Mouse (Mus musculus): ENCODE data around the gene Akap6.

Gene Akap6

DNA sequence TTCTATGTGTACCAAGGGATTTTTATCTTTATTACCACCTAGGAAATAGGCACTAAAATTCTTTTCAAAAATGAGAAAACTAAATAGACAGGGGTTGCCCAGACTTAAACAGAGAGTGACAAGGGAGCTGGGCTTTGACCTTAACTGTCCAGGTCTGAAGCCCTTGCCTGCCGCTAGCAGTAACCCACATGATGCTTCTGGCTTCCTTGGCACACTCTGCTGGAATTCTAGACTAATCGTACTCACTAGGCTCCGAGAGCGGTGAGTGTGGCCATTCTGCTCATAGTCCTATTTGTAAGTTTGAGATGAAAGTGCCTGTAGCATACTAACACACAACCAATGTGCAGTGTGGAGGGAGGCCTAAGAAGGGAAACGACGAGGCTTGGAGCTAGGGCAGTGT, 223.3 kb downstream of the Akap6 start:
- DNase-seq: no peak

DNA sequence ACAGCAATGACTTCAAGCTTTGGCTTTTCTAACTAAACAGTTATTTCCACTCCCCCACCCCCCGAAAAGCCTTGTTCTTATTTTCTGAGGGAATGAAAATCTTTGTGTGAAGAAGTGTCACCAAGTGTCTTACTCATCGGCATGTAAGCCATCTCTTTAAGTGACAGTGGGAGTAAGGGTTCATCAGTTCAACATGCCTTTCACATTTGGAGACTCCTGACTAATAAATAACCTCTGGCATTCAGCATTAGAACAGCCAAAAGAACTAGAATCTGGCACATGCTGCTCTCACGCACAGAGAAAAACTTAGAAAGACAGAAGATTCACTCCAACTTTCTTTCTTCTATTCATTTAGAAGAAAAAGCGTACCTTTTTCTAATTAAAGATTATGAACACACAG, 226.3 kb downstream of the Akap6 start:
- DNase-seq: no peak

DNA sequence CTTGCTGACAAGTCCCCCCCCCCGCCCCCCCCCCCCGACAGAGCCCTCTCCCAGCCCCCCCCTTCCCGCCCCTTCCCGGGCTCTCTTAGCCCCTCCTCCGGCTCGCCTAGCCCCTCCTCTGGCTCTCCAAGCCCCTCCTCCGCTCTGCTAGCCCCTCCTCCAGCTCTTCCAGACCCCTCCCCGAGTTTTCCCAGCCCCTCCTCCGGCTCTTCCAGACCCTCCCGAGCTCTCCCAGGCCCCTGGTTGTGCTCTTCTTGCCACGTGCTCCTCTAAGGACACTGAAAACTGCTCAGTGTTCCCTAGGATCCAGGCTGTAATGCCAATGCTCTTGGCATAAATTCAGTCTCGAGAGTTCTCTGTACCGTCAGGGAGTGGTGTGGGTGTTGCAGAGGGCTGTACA, 234.6 kb downstream of the Akap6 start:
- no peak for DNase-seq

DNA sequence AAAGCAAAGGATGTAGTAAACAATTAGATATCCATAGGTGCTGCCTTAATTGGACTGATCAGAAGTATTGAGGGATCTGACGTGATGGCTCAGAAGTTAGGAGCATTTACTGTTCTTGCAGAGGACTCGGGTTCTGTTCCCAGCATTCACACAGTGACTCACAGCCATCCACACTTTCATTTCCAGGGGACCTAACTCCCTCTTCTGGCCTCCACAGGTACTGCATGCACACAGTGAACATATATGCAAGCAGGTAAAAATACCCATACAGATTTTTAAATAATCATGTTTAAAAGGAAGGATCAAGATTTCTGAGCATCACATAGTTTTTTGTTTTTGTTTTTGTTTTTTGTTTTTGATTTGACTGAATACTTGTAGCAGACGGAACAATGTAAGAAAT, 235.8 kb downstream of the Akap6 start:
- DNase-seq: no peak

DNA sequence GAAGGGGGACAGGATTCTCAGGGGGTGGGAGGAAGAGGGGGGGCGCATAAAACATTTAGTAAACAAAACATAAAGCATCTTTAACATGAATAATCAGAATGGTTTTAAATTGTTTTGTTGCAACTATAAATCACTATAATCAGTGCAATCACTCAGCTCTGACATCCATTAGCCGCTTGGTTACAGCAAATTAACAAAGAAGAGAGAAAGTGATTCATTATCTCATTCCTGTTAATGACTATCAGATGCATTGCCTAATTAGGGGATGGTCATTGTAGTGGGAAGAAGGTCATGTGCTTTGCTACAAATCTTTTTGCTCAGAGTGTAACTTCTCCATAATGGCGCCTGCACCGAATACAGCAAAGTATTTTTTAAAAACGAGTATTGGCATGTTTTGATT, 239.6 kb downstream of the Akap6 start:
- no peak for DNase-seq

DNA sequence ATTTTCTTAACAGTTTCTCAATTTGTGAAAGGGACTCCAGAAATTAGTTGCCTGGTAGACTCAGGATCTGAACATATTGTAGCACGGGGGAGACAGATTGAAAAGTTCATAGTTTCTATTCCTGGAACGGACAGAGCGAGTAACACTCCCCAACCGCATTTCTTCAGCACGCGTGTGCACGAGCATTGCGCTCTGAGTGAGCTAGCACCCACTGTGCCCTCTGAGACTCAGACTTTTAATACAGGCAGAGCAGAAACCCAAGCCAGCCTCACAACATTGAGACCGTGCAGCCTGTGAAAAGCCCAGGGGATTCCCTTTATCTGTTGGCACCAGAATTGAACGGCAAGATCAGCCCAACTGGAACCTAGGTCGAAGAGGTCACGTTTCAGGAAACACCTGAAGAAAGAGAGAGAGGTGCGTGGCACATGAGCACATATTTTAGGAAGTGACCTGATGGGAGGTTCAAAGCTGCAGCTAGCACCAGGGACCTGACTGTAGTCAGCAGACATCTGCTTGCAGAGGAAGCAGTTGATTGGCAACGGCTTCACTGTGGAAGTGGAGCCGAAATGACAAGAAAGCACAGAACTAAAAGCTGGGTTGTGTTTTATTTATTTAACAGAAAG, 240.3 kb downstream of the Akap6 start:
- no peak for DNase-seq

DNA sequence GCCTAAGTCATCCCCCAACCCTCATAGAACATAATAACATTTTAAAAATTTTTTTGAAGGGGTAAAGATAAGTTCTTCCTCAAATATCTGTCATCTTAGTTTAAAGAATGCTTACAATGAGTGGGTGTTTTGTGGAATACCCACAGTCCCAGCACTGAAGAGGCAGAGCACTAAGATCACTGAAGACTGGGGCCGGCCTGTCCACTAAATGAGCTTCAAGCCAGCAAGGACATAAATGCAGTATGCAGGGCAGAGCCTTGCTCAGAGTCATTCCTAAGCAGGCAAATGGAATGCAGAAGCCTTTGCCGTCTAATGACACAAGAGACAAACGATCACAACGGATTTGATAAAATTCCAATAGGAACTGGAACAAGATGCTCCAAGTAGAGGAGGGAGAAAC, 242.8 kb downstream of the Akap6 start:
- DNase-seq: no peak

DNA sequence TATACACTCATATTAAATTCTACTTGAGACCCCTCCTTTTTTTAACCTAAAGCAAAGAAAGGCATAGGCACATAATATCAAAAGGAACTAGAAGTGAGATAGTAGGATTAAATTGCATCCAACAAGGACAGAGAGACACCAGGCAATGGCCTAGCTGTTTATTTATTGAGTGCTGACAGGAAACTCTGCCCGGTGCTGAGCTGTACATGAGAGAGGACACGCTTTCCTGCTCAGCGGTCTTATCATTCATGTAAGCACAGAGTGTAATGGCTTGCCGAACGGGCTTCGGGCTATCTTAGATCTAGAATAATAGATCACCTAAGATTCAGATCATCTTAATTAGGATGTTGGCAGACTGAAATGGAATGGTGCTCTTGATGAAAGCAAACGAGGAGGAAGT, 245.1 kb downstream of the Akap6 start:
- no peak for DNase-seq

DNA sequence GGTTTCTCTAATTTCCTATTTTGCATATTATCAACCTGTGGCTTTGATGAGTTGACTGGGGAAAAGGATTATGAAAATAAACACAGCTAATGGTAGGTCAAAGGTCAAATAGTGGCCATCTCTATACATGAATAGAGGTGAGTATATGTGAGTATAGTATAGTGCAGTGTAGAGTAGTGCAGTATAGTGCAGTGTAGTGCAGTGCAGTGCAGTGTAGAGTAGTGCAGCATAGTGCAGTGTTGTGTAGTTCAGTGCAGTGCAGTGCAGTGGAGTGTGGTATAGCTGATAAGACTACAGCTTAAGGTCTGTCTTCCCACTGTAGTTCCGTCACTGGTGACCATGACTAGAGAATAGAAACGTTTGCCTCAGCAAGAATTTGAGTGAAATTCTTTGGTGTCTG, 245.8 kb downstream of the Akap6 start:
- DNase-seq: no peak

DNA sequence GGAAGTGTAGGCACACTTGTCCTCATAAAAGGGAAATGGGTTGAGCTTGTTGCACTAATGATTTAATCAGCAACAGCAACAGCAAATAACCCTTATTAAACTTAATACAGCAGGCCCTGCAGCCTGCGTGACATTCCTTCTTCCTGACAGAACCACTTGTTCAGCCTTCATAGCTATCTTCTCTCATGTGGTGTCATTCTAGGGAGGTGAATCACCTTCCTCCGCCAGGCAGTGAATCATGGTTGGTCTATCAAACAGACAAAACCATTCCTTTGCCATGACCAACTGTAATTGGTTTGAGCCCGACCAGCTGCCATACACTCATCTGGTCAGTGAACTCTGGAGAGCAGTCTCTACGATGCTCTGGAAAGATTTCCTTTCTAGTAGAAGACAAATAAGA, 251.5 kb downstream of the Akap6 start:
- no peak for DNase-seq

DNA sequence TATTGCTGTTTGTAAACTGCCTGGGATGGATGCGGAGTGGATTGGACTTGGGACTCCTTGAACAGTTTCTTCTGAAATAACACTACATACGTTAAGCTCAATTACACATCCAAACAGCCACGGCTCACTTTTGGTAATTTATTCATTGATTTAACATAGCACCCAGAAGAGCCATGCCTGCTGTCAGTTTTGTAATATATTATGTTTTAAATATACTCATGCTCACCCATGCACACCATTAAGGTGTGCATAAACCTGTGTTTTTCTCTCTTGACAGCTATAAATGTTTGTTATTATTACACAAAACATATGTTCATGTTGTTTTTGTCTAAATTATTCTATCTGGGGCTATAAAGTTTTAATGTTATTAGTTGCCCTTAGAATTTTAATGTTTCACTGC, 258.4 kb downstream of the Akap6 start:
- no peak for DNase-seq

DNA sequence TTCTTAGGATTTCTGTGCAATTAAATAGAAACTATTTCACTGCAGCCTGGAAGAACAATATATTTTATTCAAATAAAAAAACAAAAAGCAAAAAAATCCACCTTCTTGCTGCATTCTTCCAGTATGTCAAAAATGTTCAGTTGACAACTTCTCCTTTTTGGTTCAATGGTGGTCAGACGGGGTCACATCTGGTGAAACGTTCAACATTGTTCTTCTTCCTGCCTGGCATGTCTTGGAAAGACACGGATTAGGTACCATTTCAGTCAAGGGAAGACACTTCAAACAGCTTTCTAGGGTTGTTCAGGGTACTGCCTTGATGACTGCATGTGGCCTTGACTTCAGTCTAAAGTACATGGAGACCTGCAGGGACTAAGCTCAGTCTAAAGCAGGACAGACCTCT, 258.8 kb downstream of the Akap6 start:
- DNase-seq: no peak

DNA sequence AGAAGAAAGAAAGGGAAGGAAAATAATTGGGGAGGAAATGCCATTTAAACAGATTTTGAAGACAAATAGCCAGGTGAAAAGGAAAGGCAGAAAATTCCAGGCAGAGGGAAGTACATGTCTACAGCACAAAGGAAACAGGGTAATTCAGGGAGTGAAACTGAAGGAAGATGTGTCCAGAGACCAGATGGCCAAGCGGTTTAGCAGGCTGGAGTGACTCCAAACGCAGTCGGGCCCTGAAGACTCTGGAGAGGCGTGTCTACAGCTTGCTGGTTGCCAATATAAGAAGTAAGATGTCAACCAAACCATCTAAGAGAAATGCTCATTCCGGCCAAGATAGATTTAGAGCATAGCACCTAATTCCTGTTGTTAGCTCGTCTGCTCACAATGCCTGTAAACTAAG, 292.6 kb downstream of the Akap6 start:
- peak in 1 of 2 experiments; percentile 8 for DNase-seq

DNA sequence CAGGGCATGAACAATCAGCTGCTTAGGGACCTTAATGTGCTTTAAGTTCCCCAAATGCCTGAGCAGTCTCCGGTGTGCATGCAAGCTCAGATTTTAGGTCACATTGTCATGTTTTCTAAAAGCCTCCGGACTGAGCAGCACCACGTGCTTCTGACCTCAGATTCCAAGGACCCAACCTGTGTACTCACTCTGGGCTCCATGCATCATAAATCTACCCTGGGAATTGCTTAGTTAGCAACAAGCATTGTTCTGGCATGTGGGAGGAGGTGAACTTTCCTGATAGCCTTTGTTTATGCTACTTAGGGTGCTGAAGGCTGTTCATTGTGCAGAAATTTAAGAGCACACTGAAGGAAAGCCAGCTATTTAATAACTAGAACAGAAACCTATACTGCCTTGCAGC, 313.2 kb downstream of the Akap6 start:
- peak in 1 of 2 experiments; percentile 25 for DNase-seq

DNA sequence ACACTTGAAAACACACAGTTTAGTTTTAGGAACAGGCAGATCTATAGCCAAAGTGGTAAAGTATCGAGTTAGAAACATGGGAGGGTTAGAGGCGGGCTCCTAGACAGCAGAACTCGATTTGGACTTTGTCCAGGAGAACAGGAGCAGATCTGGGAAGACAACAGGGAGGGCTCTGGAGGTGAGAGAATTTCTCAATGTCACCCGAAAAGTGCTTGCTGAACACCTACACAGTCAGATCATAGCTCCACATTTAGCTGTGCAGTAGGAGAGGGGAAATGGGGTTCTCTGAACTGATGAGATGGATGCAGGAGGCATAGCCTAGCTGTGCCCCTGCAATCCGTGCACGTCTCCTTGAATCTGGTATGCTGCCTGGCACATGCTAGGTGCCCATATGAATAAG, 315.4 kb downstream of the Akap6 start:
- no peak for DNase-seq

DNA sequence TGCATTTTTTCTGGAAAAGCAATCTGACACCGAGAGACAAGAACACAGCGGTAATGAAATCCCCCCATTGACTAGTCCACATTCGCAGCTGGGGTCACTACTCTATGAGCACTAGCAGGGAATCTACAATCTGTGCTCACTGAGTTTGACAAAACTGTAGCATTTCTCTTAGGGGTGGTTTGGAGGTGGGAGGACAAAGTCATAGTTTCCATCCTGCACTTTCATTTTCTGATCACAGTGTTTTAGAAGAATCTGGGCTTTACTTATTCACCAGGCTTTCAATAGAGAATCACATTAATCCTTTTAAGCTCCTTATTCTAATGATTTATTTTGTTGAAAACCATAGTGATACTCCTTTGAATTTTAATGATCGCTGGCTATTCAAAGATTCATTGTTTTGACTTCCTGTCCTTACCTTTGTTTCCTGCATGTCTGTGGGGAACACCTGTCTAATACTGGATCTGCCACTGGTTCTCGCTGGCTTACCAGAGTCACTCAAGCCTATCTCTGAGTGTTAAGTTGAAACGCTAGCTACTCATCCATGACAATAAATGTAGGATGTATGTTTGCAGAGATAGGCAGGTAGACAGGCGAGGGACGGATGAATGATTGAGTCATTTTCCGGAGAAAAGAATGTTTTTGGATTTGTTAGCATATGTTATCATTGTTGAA, 325.5 kb downstream of the Akap6 start:
- DNase-seq: no peak

DNA sequence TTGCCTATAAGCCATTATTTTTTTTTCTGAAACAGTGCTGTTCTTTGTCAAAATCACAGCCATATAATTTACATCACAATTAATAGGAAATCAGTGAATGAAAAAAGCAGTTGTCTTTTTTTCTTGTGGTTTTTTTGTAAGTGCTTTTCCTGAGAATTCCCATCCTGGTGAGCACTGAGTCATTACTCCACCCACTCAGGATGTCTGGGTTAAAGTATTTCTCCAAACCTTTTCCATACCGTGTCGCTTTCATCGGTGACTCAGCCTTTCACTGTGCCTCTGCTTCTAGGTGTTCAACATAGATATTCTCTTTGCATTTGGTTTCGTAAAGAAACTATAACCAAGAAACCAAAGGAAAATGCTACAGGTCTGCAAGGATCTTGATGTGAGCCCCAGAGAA, 328.1 kb downstream of the Akap6 start:
- no peak for DNase-seq

DNA sequence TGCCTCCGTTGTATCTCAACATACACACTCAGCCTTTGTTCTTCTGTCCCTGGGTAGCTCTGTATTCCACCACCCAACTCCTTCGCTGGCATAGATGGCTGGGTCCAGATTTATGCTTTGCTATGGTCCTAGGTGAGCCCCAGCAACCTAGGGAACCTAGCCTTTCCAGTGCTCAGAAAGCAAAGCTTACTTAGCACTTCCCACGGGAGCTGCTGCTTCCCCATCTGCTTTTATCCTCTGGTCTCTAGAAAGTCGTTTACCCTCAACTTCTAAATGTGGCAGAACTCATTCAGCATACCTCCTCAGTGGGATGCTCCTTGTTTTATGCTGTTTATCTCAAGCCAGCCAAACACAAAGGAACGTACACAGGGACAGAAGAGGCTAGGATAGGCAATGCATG, 329.7 kb downstream of the Akap6 start:
- no peak for DNase-seq

DNA sequence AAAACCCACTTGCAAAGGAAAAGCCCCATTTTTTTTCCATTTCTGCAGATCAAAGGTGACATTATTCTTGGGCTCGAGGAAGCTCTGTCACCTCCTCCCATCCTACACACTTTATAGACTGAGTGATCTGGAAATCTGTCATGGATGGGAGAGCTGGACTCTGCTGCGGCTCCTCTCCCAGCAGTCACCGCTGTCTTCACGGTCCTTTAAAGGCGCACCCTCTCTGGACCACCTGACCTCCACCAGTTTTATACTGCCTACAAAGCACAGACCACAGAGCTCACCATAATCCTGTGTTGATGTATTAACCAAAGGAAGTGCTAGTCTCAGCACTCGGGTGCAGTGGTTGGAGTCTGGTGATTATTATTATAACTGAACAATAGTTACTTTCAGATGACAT, 330.7 kb downstream of the Akap6 start:
- peak; percentile 16 to 18 for DNase-seq

DNA sequence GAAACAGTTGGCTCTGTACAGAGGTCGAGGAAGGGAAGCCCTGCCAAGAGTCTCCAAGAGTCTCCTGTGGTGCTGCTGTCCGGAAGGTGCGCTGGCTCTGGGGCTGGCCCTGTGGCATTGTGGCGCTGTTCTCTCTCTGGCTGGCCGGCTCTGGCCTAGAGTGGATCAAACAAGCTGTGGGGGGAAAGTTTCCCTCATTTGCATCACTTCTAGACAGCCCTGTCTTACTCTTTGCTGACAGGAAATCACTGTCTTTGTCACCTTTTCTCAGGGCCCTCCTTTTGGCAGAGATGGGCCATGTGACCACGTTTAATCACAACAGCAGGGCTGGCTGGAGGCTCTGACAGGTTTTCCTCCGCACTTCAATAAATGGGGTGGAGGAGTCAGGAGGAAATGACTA, 333.6 kb downstream of the Akap6 start:
- peak; percentile 53 to 64 for DNase-seq

DNA sequence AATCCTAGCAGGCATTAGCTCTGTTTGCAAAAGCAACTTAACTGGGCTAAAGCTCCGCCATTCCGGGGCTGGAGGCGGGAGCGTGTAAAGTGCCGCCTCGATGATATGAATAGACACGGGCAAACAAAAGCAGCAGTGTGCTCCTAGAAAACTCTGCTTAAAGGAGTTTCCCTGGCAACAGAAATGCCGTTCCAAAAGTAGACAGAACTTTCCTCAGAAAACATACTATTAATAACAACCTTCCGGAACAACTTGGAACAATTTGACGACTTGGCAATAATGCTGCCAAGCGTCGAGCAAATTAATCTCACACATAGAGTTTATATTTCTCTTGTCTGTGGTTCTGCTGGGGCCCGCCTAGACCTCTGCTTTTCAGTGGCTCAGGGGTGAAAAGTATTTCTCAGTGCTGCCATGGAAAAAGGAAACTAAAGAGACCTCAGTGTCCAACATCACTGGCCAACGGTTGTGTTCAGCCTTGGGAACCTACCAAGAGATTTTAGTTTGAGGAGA, 334.3 kb downstream of the Akap6 start:
- peak; percentile 32 to 49 for DNase-seq

DNA sequence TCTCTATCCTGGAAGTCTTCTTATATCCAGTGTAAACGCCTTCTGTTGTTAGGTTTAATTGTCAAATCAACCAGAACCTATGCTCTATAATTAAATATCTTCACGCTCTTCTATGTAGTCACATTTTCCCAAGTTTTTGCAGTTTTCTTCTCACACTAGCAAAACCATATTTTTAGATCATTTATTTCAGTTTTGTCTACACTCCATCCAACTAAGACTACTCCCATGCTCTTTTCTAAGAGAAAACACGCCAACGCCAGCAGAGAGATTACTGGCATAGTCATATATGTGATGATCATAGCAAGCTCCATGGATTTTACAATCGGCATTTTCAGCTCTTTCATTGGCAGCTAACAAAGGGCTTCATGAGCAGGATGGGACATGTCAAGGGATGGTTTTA, 341.5 kb downstream of the Akap6 start:
- DNase-seq: no peak

DNA sequence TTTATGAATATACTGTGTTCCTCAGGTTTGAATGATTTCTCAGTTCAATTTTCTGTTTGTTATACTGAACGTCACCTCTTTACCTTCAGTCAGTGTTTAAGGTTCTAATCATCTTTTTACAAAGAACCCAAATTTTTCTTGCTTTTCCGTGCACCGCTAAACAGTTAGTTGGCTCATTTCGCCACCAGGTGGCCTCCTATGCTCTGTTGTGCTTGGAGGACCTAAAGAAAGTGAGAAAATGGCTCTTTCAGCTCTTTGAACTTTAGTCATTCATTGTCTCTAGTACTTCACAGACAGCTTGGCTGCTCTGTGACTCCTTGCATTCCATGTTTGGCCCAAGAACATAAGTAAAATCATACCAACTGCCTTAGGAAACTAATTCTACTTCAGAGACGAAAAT, 343.6 kb downstream of the Akap6 start:
- peak; percentile 82 to 85 for DNase-seq

DNA sequence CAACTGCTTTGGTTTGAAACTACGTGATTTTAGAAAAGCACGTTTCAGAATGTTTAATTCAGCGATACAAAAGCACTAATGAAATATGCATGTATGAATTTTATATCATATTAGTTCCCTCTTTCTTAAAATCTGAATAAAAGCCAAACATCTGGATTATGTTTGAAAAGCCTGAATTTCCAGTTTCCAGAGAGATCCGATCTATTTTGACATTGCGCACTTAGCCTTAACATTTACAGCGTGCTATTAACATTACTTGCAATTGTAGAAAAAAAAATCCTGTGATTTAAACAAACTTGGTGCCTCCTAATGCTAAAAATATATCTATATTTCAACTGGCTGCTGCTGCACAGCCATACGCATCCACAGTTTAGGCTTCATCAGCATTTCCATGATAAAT, 358.4 kb downstream of the Akap6 start:
- no peak for DNase-seq

DNA sequence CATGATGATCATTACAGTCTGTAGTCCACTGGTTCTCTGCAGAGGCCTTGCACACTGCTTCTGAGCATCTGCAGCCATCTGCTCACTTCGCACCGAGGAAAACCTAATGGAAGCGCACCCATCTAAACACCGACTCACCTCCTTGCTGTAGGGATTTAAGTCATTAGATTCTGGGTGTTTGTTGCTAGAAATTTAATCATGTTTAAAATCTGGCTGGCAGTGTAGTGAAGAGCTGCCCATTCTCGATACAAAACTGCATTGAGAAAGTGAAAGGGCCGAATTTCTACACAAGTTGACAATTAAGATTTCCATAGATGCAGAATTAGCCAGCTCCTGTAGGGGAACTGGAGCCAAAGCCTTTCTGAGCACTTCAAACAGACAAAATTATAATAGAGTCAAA, 361.7 kb downstream of the Akap6 start:
- DNase-seq: no peak

Data from kidney, postnatal 4 days (tissue).